Mouse (Mus musculus) lung, postnatal 0 days (tissue): Measurements from ENCODE around the gene Kcnip4.

ENCODE experiments used
- CTCF ChIP-seq: IDR thresholded peaks from 2 replicates; pipeline ENCODE4 v1.5.1; 2016; ENCODE audit warnings: antibody characterized with exemption, mild to moderate bottlenecking
- EP300 ChIP-seq: IDR thresholded peaks from 2 replicates; pipeline ENCODE4 v1.6.1; 2016; ENCODE audit warnings: antibody characterized with exemption, mild to moderate bottlenecking, control low read depth

GRCm38 (mm10) chr5:49241708-49242107, 283.0 kb downstream of the Kcnip4 start:
- TF ChIP-seq EP300 = no peak
- no peak for TF ChIP-seq CTCF
